Mouse (Mus musculus): ENCODE measurements around the gene Zfp316.

Gene Zfp316

GRCm38 (mm10) chr5:143255131-143255519, 14.7 kb downstream of the Zfp316 start:
- Histone ChIP-seq H3K4me3 (replicated peaks; ENCODE audit: low read length) (peak overlapping the region; percentile 76), H3K36me3 (ENCODE audit: insufficient read depth, low read length) (no peaks in the 10 kb centered on the region), H3K27me3 (ENCODE audit: insufficient read depth, low read length) (peaks cover 96% of the 10 kb centered on the region), H3K9me3 (ENCODE audit: low read length) (no peaks in the 10 kb centered on the region), H3K4me1 (replicated peaks; ENCODE audit: low read depth, low read length) (peaks cover 24% of the 10 kb centered on the region)
- TF ChIP-seq POU5F1 (IDR thresholded peaks at IDR 0.05; ENCODE audit: borderline replicate concordance, low read length), result no peak
- no peak for TF ChIP-seq NANOG (IDR thresholded peaks at IDR 0.05; ENCODE audit: borderline replicate concordance, low read length)
- no peak for TF ChIP-seq CTCF (conservative IDR thresholded peaks at IDR 0.05; ENCODE audit: low read length)

DNA sequence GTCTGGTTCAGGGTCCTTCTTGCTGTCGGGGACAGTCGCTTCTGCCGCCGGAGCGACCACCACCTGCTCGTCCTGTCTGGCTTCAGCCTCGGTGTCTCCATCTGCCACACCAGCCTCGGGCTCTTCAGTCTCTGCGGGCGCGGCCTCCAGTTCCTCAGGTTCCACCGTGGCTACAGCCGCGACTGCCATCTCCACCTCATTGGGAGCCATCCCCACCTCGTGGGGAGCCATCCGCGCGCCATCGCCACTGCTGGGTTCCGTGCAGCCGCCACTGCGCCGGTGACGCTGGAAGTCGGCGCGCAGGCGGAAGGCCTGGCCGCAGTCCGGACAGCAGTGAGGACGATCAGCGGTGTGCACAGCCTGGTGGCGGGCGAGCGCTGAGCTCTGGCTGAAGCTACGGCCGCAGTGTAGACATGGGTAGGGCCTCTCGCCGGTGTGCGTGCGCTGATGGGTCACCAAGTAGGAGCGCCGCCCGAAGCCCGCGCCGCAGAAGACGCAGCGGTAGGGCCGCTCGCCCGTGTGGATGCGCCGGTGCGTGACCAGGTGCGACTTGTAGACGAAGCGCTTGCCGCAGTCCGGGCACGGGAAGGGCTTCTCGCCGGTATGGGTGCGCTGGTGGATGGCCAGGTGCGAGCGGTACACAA, 15.2 kb downstream of the Zfp316 start:
- Histone ChIP-seq H3K4me3 (replicated peaks; ENCODE audit: low read length) (peak overlapping the region; percentile 76), H3K27me3 (ENCODE audit: insufficient read depth, low read length) (peaks cover 94% of the 10 kb centered on the region), H3K9me3 (ENCODE audit: low read length) (no peaks in the 10 kb centered on the region), H3K4me1 (replicated peaks; ENCODE audit: low read depth, low read length) (peaks cover 24% of the 10 kb centered on the region), H3K36me3 (ENCODE audit: insufficient read depth, low read length) (no peaks in the 10 kb centered on the region)
- no peak for TF ChIP-seq NANOG (IDR thresholded peaks at IDR 0.05; ENCODE audit: borderline replicate concordance, low read length)
- no peak for TF ChIP-seq POU5F1 (IDR thresholded peaks at IDR 0.05; ENCODE audit: borderline replicate concordance, low read length)
- TF ChIP-seq CTCF (conservative IDR thresholded peaks at IDR 0.05; ENCODE audit: low read length), result no peak

- no peaks in the 10 kb centered on the region for H3K36me3 ChIP-seq (ENCODE audit: insufficient read depth, low read length)
- H3K27me3 ChIP-seq (ENCODE audit: insufficient read depth, low read length), result peaks cover 90% of the 10 kb centered on the region
- H3K4me3 ChIP-seq (replicated peaks; ENCODE audit: low read length), result peak overlapping the region; percentile 76
- peaks cover 24% of the 10 kb centered on the region for H3K4me1 ChIP-seq (replicated peaks; ENCODE audit: low read depth, low read length)
- TF ChIP-seq NANOG (IDR thresholded peaks at IDR 0.05; ENCODE audit: borderline replicate concordance, low read length), result no peak
- no peak for TF ChIP-seq CTCF (conservative IDR thresholded peaks at IDR 0.05; ENCODE audit: low read length)
- no peak for TF ChIP-seq POU5F1 (IDR thresholded peaks at IDR 0.05; ENCODE audit: borderline replicate concordance, low read length)
- no peaks in the 10 kb centered on the region for H3K9me3 ChIP-seq (ENCODE audit: low read length)
These were observed 15.8 kb downstream of the Zfp316 start for GRCm38 (mm10) chr5:143253881-143254486.

DNA sequence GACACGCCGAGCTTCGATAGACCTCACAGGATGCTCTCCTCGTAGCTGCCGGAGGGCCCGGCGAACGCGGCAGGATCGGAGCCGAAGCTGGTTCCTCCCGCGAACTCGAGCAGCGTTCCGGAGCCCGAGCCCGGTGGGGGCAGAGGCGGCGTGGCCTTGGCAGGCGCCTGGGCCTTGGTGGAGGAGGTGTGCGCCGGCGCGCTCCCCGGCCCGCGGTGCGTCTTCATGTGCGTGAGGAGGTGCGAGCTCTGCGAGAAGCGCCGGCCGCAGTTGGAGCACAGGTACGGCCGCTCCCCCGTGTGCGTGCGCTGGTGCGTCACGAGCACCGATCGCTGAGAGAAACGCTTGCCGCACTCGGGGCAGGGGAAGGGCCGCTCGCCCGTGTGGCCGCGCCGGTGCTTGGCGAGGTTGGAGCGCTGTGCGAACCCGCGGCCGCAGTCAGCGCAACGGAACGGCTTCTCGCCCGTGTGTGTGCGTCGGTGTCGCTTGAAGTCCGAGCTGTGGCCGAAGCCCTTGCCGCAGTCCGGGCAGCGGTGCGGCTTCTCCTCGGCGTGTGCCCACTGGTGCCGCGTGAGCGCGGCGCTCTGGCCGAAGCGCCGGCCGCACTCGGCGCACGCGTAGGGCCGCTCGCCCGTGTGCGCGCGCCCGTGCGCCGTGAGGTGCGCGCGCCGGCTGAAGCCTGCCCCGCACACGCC, 16.5 kb downstream of the Zfp316 start:
- no peak for TF ChIP-seq POU5F1 (IDR thresholded peaks at IDR 0.05; ENCODE audit: borderline replicate concordance, low read length)
- H3K27me3 ChIP-seq (ENCODE audit: insufficient read depth, low read length), result peaks cover 83% of the 10 kb centered on the region
- H3K36me3 ChIP-seq (ENCODE audit: insufficient read depth, low read length), result peaks cover 2% of the 10 kb centered on the region
- no peaks in the 10 kb centered on the region for H3K9me3 ChIP-seq (ENCODE audit: low read length)
- H3K4me3 ChIP-seq (replicated peaks; ENCODE audit: low read length), result peak overlapping the region; percentile 76
- peaks cover 24% of the 10 kb centered on the region for H3K4me1 ChIP-seq (replicated peaks; ENCODE audit: low read depth, low read length)

GRCm38 (mm10) chr5:143252791-143253185, 17.0 kb downstream of the Zfp316 start:
- Histone ChIP-seq H3K36me3 (ENCODE audit: insufficient read depth, low read length) (peaks cover 7% of the 10 kb centered on the region), H3K4me3 (replicated peaks; ENCODE audit: low read length) (peak overlapping the region; percentile 76)
- TF ChIP-seq CTCF (conservative IDR thresholded peaks at IDR 0.05; ENCODE audit: low read length), result no peak
- no peak for TF ChIP-seq POU5F1 (IDR thresholded peaks at IDR 0.05; ENCODE audit: borderline replicate concordance, low read length)
- no peak for TF ChIP-seq NANOG (IDR thresholded peaks at IDR 0.05; ENCODE audit: borderline replicate concordance, low read length)

GRCm38 (mm10) chr5:143252039-143252438, 17.8 kb downstream of the Zfp316 start:
- no peak overlapping the region for H3K4me3 ChIP-seq (replicated peaks; ENCODE audit: low read length)
- H3K4me1 ChIP-seq (replicated peaks; ENCODE audit: low read depth, low read length), result peaks cover 24% of the 10 kb centered on the region
- H3K9me3 ChIP-seq (ENCODE audit: low read length), result no peaks in the 10 kb centered on the region
- peaks cover 15% of the 10 kb centered on the region for H3K36me3 ChIP-seq (ENCODE audit: insufficient read depth, low read length)
- H3K27me3 ChIP-seq (ENCODE audit: insufficient read depth, low read length), result peaks cover 70% of the 10 kb centered on the region
- TF ChIP-seq CTCF (conservative IDR thresholded peaks at IDR 0.05; ENCODE audit: low read length) (no peak), NANOG (IDR thresholded peaks at IDR 0.05; ENCODE audit: borderline replicate concordance, low read length) (no peak), POU5F1 (IDR thresholded peaks at IDR 0.05; ENCODE audit: borderline replicate concordance, low read length) (no peak)

More at GRCm38 (mm10) chr5:143252791-143253185, 17.0 kb downstream of the Zfp316 start:
- Histone ChIP-seq H3K9me3 (ENCODE audit: low read length) (no peaks in the 10 kb centered on the region), H3K27me3 (ENCODE audit: insufficient read depth, low read length) (peaks cover 78% of the 10 kb centered on the region), H3K4me1 (replicated peaks; ENCODE audit: low read depth, low read length) (peaks cover 24% of the 10 kb centered on the region)

DNA sequence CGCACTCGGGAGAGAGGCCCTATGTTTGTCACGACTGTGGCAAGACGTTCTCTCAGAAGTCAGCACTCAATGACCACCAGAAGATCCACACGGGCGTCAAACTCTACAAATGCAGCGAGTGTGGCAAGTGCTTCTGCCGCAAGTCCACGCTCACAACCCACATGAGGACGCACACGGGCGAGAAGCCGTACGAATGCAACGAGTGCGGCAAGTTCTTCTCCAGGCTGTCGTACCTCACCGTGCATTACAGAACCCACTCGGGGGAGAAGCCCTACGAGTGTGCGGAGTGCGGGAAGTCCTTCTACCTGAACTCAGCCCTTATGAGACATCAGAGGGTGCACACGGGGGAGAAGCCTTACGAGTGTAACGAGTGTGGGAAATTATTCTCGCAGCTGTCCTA, 24.9 kb downstream of the Zfp316 start:
- no peak for TF ChIP-seq NANOG (IDR thresholded peaks at IDR 0.05; ENCODE audit: borderline replicate concordance, low read length)
- no peak for TF ChIP-seq CTCF (conservative IDR thresholded peaks at IDR 0.05; ENCODE audit: low read length)
- no peak for TF ChIP-seq POU5F1 (IDR thresholded peaks at IDR 0.05; ENCODE audit: borderline replicate concordance, low read length)

DNA sequence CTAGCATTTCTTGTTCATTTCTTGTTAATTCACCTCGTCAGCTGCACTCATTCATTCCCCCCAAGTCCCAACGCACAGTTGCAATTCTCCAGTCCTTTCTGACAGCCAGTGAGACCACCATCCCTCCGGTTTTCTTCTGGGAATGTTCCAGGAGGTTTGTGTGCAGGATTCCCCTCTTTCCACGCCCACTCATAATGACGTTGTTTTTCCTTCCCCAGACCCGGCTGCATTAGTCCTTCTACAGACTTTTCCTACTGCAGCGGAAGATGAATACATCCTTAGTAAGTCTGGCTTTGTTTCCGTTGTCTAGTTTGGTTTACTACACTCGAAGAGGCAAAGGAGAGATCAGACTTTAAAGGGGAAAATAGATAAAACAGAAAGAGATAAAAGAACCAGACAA, 33.8 kb downstream of the Zfp316 start:
- Histone ChIP-seq H3K9me3 (ENCODE audit: low read length) (no peaks in the 10 kb centered on the region), H3K4me3 (replicated peaks; ENCODE audit: low read length) (peak overlapping the region; percentile 90), H3K27me3 (ENCODE audit: insufficient read depth, low read length) (peaks cover 12% of the 10 kb centered on the region; the same call in 1 of the 2 replicates), H3K4me1 (replicated peaks; ENCODE audit: low read depth, low read length) (peaks cover 14% of the 10 kb centered on the region), H3K36me3 (ENCODE audit: insufficient read depth, low read length) (peaks cover 35% of the 10 kb centered on the region)
- TF ChIP-seq CTCF (conservative IDR thresholded peaks at IDR 0.05; ENCODE audit: low read length), result no peak
- no peak for TF ChIP-seq NANOG (IDR thresholded peaks at IDR 0.05; ENCODE audit: borderline replicate concordance, low read length)

More for the DNA sequence above, 24.9 kb downstream of the Zfp316 start:
- no peaks in the 10 kb centered on the region for H3K4me1 ChIP-seq (replicated peaks; ENCODE audit: low read depth, low read length)
- peaks cover 86% of the 10 kb centered on the region for H3K36me3 ChIP-seq (ENCODE audit: insufficient read depth, low read length)
- no peak overlapping the region for H3K4me3 ChIP-seq (replicated peaks; ENCODE audit: low read length)
- H3K9me3 ChIP-seq (ENCODE audit: low read length), result peaks cover 30% of the 10 kb centered on the region
- H3K27me3 ChIP-seq (ENCODE audit: insufficient read depth, low read length), result peaks cover 3% of the 10 kb centered on the region; the same call in 1 of the 2 replicates

Data from E14TG2a.4 (cell line).